27 mouse cellular contexts compared by ENCODE assay signal in the genomic region with DNA sequence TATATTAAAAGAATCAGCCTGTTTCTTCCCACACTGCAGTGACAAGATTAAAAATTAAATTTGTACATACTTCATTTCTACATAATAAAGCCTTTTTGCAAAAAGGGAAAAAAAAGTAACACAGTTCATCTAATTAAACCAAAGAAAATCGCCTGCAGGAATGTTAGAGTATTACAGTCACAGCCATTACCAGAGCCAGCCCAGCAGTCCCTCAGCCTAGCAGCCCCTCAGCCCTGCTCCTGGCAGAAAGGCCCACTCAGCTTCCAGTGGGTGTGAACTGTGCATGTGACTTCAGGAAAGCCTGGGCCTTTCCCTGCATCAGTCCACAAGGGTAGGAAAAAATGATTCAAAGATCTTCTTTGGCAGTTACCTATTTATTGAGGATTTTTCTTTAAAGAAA.
DNase-seq lines count a peak whose midpoint lies in the region; ATAC-seq and TF ChIP-seq lines count a peak whose summit lies in the region.
"Had no signal": no experiment of that assay in that cellular context is flagged by ENCODE, and none has a peak within 500 bp of the region (broad histone marks: within the 10 kb centered on the region; RNA-seq: fewer than 3 reads in every experiment).

No protein-coding gene starts in this region.

- ATAC-seq in forebrain, embryonic 14.5 days = 0 out of 2 replicates have a peak, but pooled peaks have one; percentile 26
- ATAC-seq: forebrain, embryonic 16.5 days; intestine, embryonic 16.5 days had no signal

- H3K4me1 ChIP-seq in forebrain, embryonic 14.5 days (ENCODE audit: control insufficient read depth, insufficient read depth, low read length) = no peaks in the 10 kb centered on the region
- H3K4me1 ChIP-seq in forebrain, embryonic 10.5 days = no peaks in the 10 kb centered on the region
- H3K4me1 ChIP-seq: heart, embryonic 15.5 days; hindbrain, embryonic 15.5 days; limb, embryonic 13.5 days; liver, embryonic 13.5 days; neural tube, embryonic 13.5 days had no signal

- no peaks in the 10 kb centered on the region for H3K9me3 ChIP-seq in forebrain, embryonic 14.5 days (replicated peaks; ENCODE audit: control insufficient read depth, low read length)
- H3K9me3 ChIP-seq in forebrain, embryonic 10.5 days = 0 out of 2 replicates have a peak, but pooled peaks cover 4% of the 10 kb centered on the region
- H3K9me3 ChIP-seq: heart, embryonic 15.5 days; hindbrain, embryonic 15.5 days; liver, embryonic 13.5 days; neural tube, embryonic 13.5 days had no signal

- no peaks in the 10 kb centered on the region for H3K36me3 ChIP-seq in forebrain, embryonic 14.5 days (ENCODE audit: control insufficient read depth, insufficient read depth, low read length)
- H3K36me3 ChIP-seq in forebrain, embryonic 10.5 days (replicated peaks) = no peaks in the 10 kb centered on the region
- H3K36me3 ChIP-seq: heart, embryonic 15.5 days; hindbrain, embryonic 15.5 days; limb, embryonic 13.5 days; liver, embryonic 13.5 days; neural tube, embryonic 13.5 days had no signal

- WGBS in forebrain, embryonic 14.5 days = 26% methylated on average over 1 of the region's 1 CpGs
- 48% methylated on average over 1 of the region's 1 CpGs for WGBS in forebrain, embryonic 10.5 days

- no peaks in the 10 kb centered on the region for H3K27me3 ChIP-seq in forebrain, embryonic 14.5 days (replicated peaks; ENCODE audit: control insufficient read depth, insufficient read depth, low read length)
- H3K27me3 ChIP-seq in forebrain, embryonic 10.5 days (ENCODE audit: poor library complexity, severe bottlenecking) = no peaks in the 10 kb centered on the region
- H3K27me3 ChIP-seq: heart, embryonic 15.5 days; hindbrain, embryonic 15.5 days; limb, embryonic 13.5 days; liver, embryonic 13.5 days; neural tube, embryonic 13.5 days had no signal

- peak; percentile 62 for TF ChIP-seq CTCF in layer of hippocampus, adult 2 months (conservative IDR thresholded peaks at IDR 0.05)

- DNase-seq in forebrain, embryonic 14.5 days (ENCODE audit: low spot score) = no peak
- no peak for DNase-seq in forebrain, embryonic 10.5 days (ENCODE audit: extremely low spot score, low spot score)
- DNase-seq in layer of hippocampus, adult 2 months (ENCODE audit: low spot score in 2 of 2) = no peak
- DNase-seq in layer of hippocampus, adult 9-10 months (ENCODE audit: low spot score) = no peak
- DNase-seq in retina, embryonic 14.5 days (ENCODE audit: low spot score) = peak; percentile 15
- DNase-seq in retina, postnatal 1 day = no peak
- DNase-seq in urinary bladder, postnatal 4 days (ENCODE audit: low spot score in 2 of 2) = no peak
- DNase-seq: adrenal gland, postnatal 10 days; B cell, adult 2 months; cerebellum, adult 2 months; gastrocnemius, postnatal 25 days; heart, adult 2 months; heart, postnatal 36 days; kidney, postnatal 36 days; layer of hippocampus, adult 9-11 months; liver, embryonic 13.5 days; lung, adult 2 months; lung, postnatal 14 days; thymus, adult 2 months; thymus, postnatal 4 days had no signal

- H3K4me3 ChIP-seq in forebrain, embryonic 14.5 days (ENCODE audit: low read depth, low read length) = no peak overlapping the region
- H3K4me3 ChIP-seq in forebrain, embryonic 10.5 days = no peak overlapping the region
- H3K4me3 ChIP-seq in layer of hippocampus, adult 2 months = no peak overlapping the region
- H3K4me3 ChIP-seq: heart, adult 2 months; heart, embryonic 15.5 days; hindbrain, embryonic 15.5 days; limb, embryonic 13.5 days; liver, embryonic 13.5 days; neural tube, embryonic 13.5 days had no signal

- H3K27ac ChIP-seq in forebrain, embryonic 14.5 days (ENCODE audit: low read depth, low read length) = no peak overlapping the region
- H3K27ac ChIP-seq in forebrain, embryonic 10.5 days = no peak overlapping the region
- no peak overlapping the region for H3K27ac ChIP-seq in layer of hippocampus, adult 2 months
- H3K27ac ChIP-seq: heart, adult 2 months; heart, embryonic 15.5 days; hindbrain, embryonic 15.5 days; limb, embryonic 13.5 days; liver, embryonic 13.5 days; neural tube, embryonic 13.5 days had no signal

- no peak overlapping the region for H3K9ac ChIP-seq in forebrain, embryonic 14.5 days (ENCODE audit: low read length)
- H3K9ac ChIP-seq: heart, embryonic 15.5 days; hindbrain, embryonic 15.5 days; limb, embryonic 13.5 days; liver, embryonic 13.5 days; neural tube, embryonic 13.5 days had no signal

- no peak overlapping the region for H3K4me2 ChIP-seq in forebrain, embryonic 14.5 days (ENCODE audit: low read length)
- H3K4me2 ChIP-seq: heart, embryonic 15.5 days; hindbrain, embryonic 15.5 days; limb, embryonic 13.5 days; liver, embryonic 13.5 days; midbrain, embryonic 11.5 days; neural tube, embryonic 13.5 days had no signal
